Mouse (Mus musculus) forebrain, postnatal 0 days (tissue): Measurements from ENCODE around the gene Apobec3. TPM values are rescaled to one million over a fixed set of nuclear protein-coding genes. Genes with fewer than 3 reads are reported as not detected.
"Not testable (repeated sequence)": the region's sequence is repeated elsewhere in the genome, so short reads cannot be mapped to it uniquely, and the experiment has no call there.

ENCODE experiments used
- ATAC-seq: fragments of 200-750 bp; cut with Nextera tagmentation; 2 replicates; pipeline ENCODE4 v1.8.0; 2017; ENCODE audit warnings: mild to moderate bottlenecking, moderate library complexity
- DNase-seq: peaks from one replicate; pipeline ENCODE4 v3.0.0-alpha.2; 2015
- H3K27ac ChIP-seq: fragments of 300-500 bp; sonication (generic); 2 replicates; pipeline ENCODE4 v1.5.1; 2014; ENCODE audit warnings: low read depth, mild to moderate bottlenecking, antibody characterized with exemption, low read length, moderate library complexity, mixed read lengths
- H3K27me3 ChIP-seq: fragments of 300-500 bp; sonication (generic); 2 replicates; pipeline ENCODE4 v1.6.1; 2014; ENCODE audit warnings: mild to moderate bottlenecking, low read length, mixed read lengths; ENCODE audit not compliant: insufficient read depth
- H3K36me3 ChIP-seq: fragments of 300-500 bp; sonication (generic); 2 replicates; pipeline ENCODE4 v1.6.1; 2014; ENCODE audit warnings: mild to moderate bottlenecking, moderate library complexity; ENCODE audit not compliant: insufficient read depth
- H3K4me1 ChIP-seq: fragments of 300-500 bp; sonication (generic); 2 replicates; pipeline ENCODE4 v1.6.1; 2014; ENCODE audit warnings: antibody characterized with exemption; ENCODE audit not compliant: insufficient read depth
- H3K4me2 ChIP-seq: fragments of 300-500 bp; sonication (generic); 2 replicates; pipeline ENCODE4 v1.6.1; 2014; ENCODE audit warnings: low read depth, mild to moderate bottlenecking, moderate library complexity
- H3K4me3 ChIP-seq: fragments of 300-500 bp; sonication (generic); 2 replicates; pipeline ENCODE4 v1.5.1; 2014; ENCODE audit warnings: low read depth, low read length, mixed read lengths
- H3K9ac ChIP-seq: fragments of 300-500 bp; sonication (generic); 2 replicates; pipeline ENCODE4 v1.6.1; 2014; ENCODE audit warnings: mild to moderate bottlenecking
- H3K9me3 ChIP-seq: fragments of 300-500 bp; sonication (generic); 2 replicates; pipeline ENCODE4 v1.6.1; 2016; ENCODE audit warnings: low read length
- CTCF ChIP-seq: sonication (generic); IDR thresholded peaks from 2 replicates; pipeline ENCODE4 v1.5.1; 2016; ENCODE audit warnings: antibody characterized with exemption, control low read depth, low read depth
- whole genome bisulfite sequencing: fragments of 180-500 bp; shearing (Covaris S2); extraction: QIAGEN DNeasy Blood & Tissue Kit; methylation state at CpG from one replicate; pipeline ENCODE4 v1.1.7; 2014; 5-methylcytosine and 5-hydroxymethylcytosine counted together
- polyA plus RNA-seq: library from polyadenylated mRNA; unstranded; fragments of >200 nt; fragmentation: Nextera tagmentation; extraction: Ambion mirVana; gene quantifications from 2 replicates; pipeline ENCODE4 v1.2.1, GENCODE M21; 2015
- total RNA-seq: library from RNA; depleted of rRNA; stranded (reverse); fragments of >200 nt; gene quantifications from 2 replicates; pipeline ENCODE4 v1.2.3, GENCODE M21; 2014

Gene Apobec3
- total and polyA plus RNA-seq, 2 experiments from 2014 or later: 3.6 to 5.3 TPM

GRCm38 (mm10) chr15:79905211-79905610 is 13.8 kb downstream of the Apobec3 start:
- H3K9me3 ChIP-seq: no peaks in the 10 kb centered on the region
- no peaks in the 10 kb centered on the region for H3K27me3 ChIP-seq
- no peak overlapping the region for H3K27ac ChIP-seq
- H3K36me3 ChIP-seq: no peaks in the 10 kb centered on the region
- 54% methylated on average over 12 of the region's 12 CpGs for WGBS
- ATAC-seq: no peak
- H3K4me3 ChIP-seq: no peak overlapping the region
- H3K9ac ChIP-seq: no peak overlapping the region
- no peak for TF ChIP-seq CTCF
- no peak for DNase-seq
- H3K4me1 ChIP-seq: no peaks in the 10 kb centered on the region
- H3K4me2 ChIP-seq: no peak overlapping the region

GRCm38 (mm10) chr15:79906855-79907254 is 15.4 kb downstream of the Apobec3 start:
- Histone ChIP-seq H3K36me3 (no peaks in the 10 kb centered on the region), H3K27ac (no peak overlapping the region), H3K27me3 (no peaks in the 10 kb centered on the region), H3K4me2 (no peak overlapping the region), H3K9ac (no peak overlapping the region), H3K4me1 (no peaks in the 10 kb centered on the region), H3K9me3 (no peaks in the 10 kb centered on the region), H3K4me3 (no peak overlapping the region)
- no peak for TF ChIP-seq CTCF
- no peak for ATAC-seq
- 41% methylated on average over 14 of the region's 14 CpGs for WGBS
- DNase-seq: no peak

- 89% methylated on average over 3 of the region's 3 CpGs for WGBS
- ATAC-seq, H3K9me3 ChIP-seq: not testable (repeated sequence)
Measured at GRCm38 (mm10) chr15:79909006-79909405, 17.5 kb downstream of the Apobec3 start.

GRCm38 (mm10) chr15:79910812-79911211 is 19.4 kb downstream of the Apobec3 start:
- not testable (repeated sequence) for H3K9ac ChIP-seq, DNase-seq, H3K9me3 ChIP-seq, H3K4me2 ChIP-seq, ATAC-seq, H3K27ac ChIP-seq, H3K4me1 ChIP-seq, H3K36me3 ChIP-seq, H3K27me3 ChIP-seq, H3K4me3 ChIP-seq
- WGBS: 80% methylated on average over 1 of the region's 1 CpGs

More at GRCm38 (mm10) chr15:79909006-79909405, 17.5 kb downstream of the Apobec3 start:
- not testable (repeated sequence) for DNase-seq, H3K4me3 ChIP-seq, H3K27ac ChIP-seq, H3K36me3 ChIP-seq, H3K4me1 ChIP-seq, H3K9ac ChIP-seq, H3K27me3 ChIP-seq, H3K4me2 ChIP-seq

- H3K9ac ChIP-seq: no peak overlapping the region
- no peaks in the 10 kb centered on the region for H3K9me3 ChIP-seq
- no peaks in the 10 kb centered on the region for H3K27me3 ChIP-seq
- no peak overlapping the region for H3K4me3 ChIP-seq
- H3K4me1 ChIP-seq: no peaks in the 10 kb centered on the region
- no peaks in the 10 kb centered on the region for H3K36me3 ChIP-seq
- DNase-seq: no peak
- TF ChIP-seq CTCF: no peak
- 74% methylated on average over 8 of the region's 8 CpGs for WGBS
- no peak overlapping the region for H3K27ac ChIP-seq
- H3K4me2 ChIP-seq: no peak overlapping the region
- no peak for ATAC-seq
Measured at GRCm38 (mm10) chr15:79911339-79911738, 19.9 kb downstream of the Apobec3 start.

- no peak overlapping the region for H3K4me2 ChIP-seq
- 90% methylated on average over 6 of the region's 6 CpGs for WGBS
- TF ChIP-seq CTCF: no peak
- H3K4me1 ChIP-seq: no peaks in the 10 kb centered on the region
- ATAC-seq (no peak), DNase-seq (no peak)
- no peak overlapping the region for H3K9ac ChIP-seq
- H3K27ac ChIP-seq: no peak overlapping the region
- H3K36me3 ChIP-seq: peaks cover 14% of the 10 kb centered on the region; the same call in 1 of the 2 replicates
- no peaks in the 10 kb centered on the region for H3K9me3 ChIP-seq
- no peak overlapping the region for H3K4me3 ChIP-seq
- H3K27me3 ChIP-seq: no peaks in the 10 kb centered on the region
Measured at GRCm38 (mm10) chr15:79913761-79914346, 22.4 kb downstream of the Apobec3 start.

- ATAC-seq (peak; percentile 64), DNase-seq (peak; percentile 49)
- Histone ChIP-seq H3K9me3 (no peaks in the 10 kb centered on the region), H3K27ac (no peak overlapping the region), H3K4me3 (no peak overlapping the region), H3K27me3 (no peaks in the 10 kb centered on the region), H3K9ac (no peak overlapping the region), H3K4me1 (no peaks in the 10 kb centered on the region), H3K4me2 (no peak overlapping the region), H3K36me3 (peaks cover 14% of the 10 kb centered on the region; the same call in 1 of the 2 replicates)
- peak; percentile 69 for TF ChIP-seq CTCF
- 85% methylated on average over 3 of the region's 3 CpGs for WGBS
Measured at GRCm38 (mm10) chr15:79914357-79914756, 22.9 kb downstream of the Apobec3 start.

- no peak for DNase-seq
- TF ChIP-seq CTCF: no peak
- Histone ChIP-seq H3K36me3 (peaks cover 16% of the 10 kb centered on the region; the same call in 1 of the 2 replicates), H3K4me3 (no peak overlapping the region), H3K9me3 (no peaks in the 10 kb centered on the region), H3K27ac (no peak overlapping the region), H3K27me3 (no peaks in the 10 kb centered on the region), H3K9ac (no peak overlapping the region), H3K4me2 (no peak overlapping the region), H3K4me1 (no peaks in the 10 kb centered on the region)
- WGBS: 84% methylated on average over 5 of the region's 5 CpGs
- no peak for ATAC-seq
Measured at GRCm38 (mm10) chr15:79916150-79916549, 24.7 kb downstream of the Apobec3 start.
